Mouse (Mus musculus): ENCODE results near the gene Cbl.

Gene Cbl

GRCm38 (mm10) chr9:44233802-44234478 is at the start of gene Cbl:
Cbl (minus strand) TSS chr9:44234049.
- DNase-seq (ENCODE audit: low spot score): peak; percentile 99

GRCm38 (mm10) chr9:44283183-44283582 is 49.3 kb upstream of the Cbl start:
- no peak for DNase-seq (ENCODE audit: low spot score)

GRCm38 (mm10) chr9:44269973-44270372 is 36.1 kb upstream of the Cbl start:
- no peak for DNase-seq (ENCODE audit: low spot score)

- DNase-seq (ENCODE audit: low spot score): no peak
Measured at GRCm38 (mm10) chr9:44269077-44269476, 35.2 kb upstream of the Cbl start.

GRCm38 (mm10) chr9:44268432-44268831 is 34.6 kb upstream of the Cbl start, which contains the start of gene Nlrx1:
Nlrx1 (minus strand) TSS chr9:44268599.
- no peak for DNase-seq (ENCODE audit: low spot score)

GRCm38 (mm10) chr9:44268027-44268360 is 34.1 kb upstream of the Cbl start:
- peak; percentile 54 for DNase-seq (ENCODE audit: low spot score)

- DNase-seq (ENCODE audit: low spot score): peak; percentile 20
Measured at GRCm38 (mm10) chr9:44267319-44268026, 33.6 kb upstream of the Cbl start.

- peak; percentile 28 for DNase-seq (ENCODE audit: low spot score)
Measured at GRCm38 (mm10) chr9:44266478-44267226, 32.8 kb upstream of the Cbl start.

- DNase-seq (ENCODE audit: low spot score): no peak
Measured at GRCm38 (mm10) chr9:44261388-44261787, 27.5 kb upstream of the Cbl start.

GRCm38 (mm10) chr9:44259014-44259413 is 25.2 kb upstream of the Cbl start:
- DNase-seq (ENCODE audit: low spot score): no peak

GRCm38 (mm10) chr9:44256213-44256612 is 22.4 kb upstream of the Cbl start:
- no peak for DNase-seq (ENCODE audit: low spot score)

GRCm38 (mm10) chr9:44255136-44255521 is 21.3 kb upstream of the Cbl start:
- no peak for DNase-seq (ENCODE audit: low spot score)

- DNase-seq (ENCODE audit: low spot score): no peak
Measured at GRCm38 (mm10) chr9:44254508-44255135, 20.8 kb upstream of the Cbl start.

- DNase-seq (ENCODE audit: low spot score): no peak
Measured at GRCm38 (mm10) chr9:44253441-44253840, 19.6 kb upstream of the Cbl start.

GRCm38 (mm10) chr9:44251314-44251713 is 17.5 kb upstream of the Cbl start, which contains the start of gene Pdzd3:
Pdzd3 (minus strand) TSS chr9:44251471.
- DNase-seq (ENCODE audit: low spot score): no peak

- no peak for DNase-seq (ENCODE audit: low spot score)
Measured at GRCm38 (mm10) chr9:44250445-44250844, 16.6 kb upstream of the Cbl start.

GRCm38 (mm10) chr9:44249181-44250146 is 15.6 kb upstream of the Cbl start:
- DNase-seq (ENCODE audit: low spot score): peak; percentile 26

GRCm38 (mm10) chr9:44247907-44248306 is 14.1 kb upstream of the Cbl start:
- no peak for DNase-seq (ENCODE audit: low spot score)

GRCm38 (mm10) chr9:44243621-44244020 is 9.8 kb upstream of the Cbl start:
- DNase-seq (ENCODE audit: low spot score): no peak

- no peak for DNase-seq (ENCODE audit: low spot score)
Measured at GRCm38 (mm10) chr9:44241418-44241817, 7.6 kb upstream of the Cbl start.

- no peak for DNase-seq (ENCODE audit: low spot score)
Measured at GRCm38 (mm10) chr9:44240911-44241310, 7.1 kb upstream of the Cbl start.
